Mouse (Mus musculus): Measurements from ENCODE around the gene Car7. TPM values are rescaled to one million over a fixed set of nuclear protein-coding genes. Genes with fewer than 3 reads are reported as not detected.

Car7 gene
- 0.26 TPM for polyA plus RNA-seq (2014; fragmentation: Illumina TruSeq; extraction: RNeasy Lipid Tissue Mini Kit (QIAGEN cat#74804))

GRCm38 (mm10) chr8:104533971-104534778, at the start of gene Car7, which contains the start of gene Nae1:
TSS of gene Car7 (plus strand) at chr8:104534689.
TSS of gene Nae1 (minus strand) at chr8:104534637.

GRCm38 (mm10) chr8:104509061-104510006, 25.2 kb upstream of the Car7 start, which contains the start of gene Terb1:
TSS of gene Terb1 (minus strand) at chr8:104509910.

GRCm38 (mm10) chr8:104591133-104591834, 56.8 kb downstream of the Car7 start, which contains the start of gene Pdp2:
TSS of gene Pdp2 (plus strand) at chr8:104591451.

Other genes starting within 250 kb of the Car7 start
- gene Cmtm2a, start 241.5 kb upstream of the Car7 start, polyA plus RNA-seq (2014; fragmentation: Illumina TruSeq; extraction: RNeasy Lipid Tissue Mini Kit (QIAGEN cat#74804)) = 31.9 TPM
- not detected for gene Gm45711, start 224.6 kb upstream of the Car7 start, polyA plus RNA-seq (2014; fragmentation: Illumina TruSeq; extraction: RNeasy Lipid Tissue Mini Kit (QIAGEN cat#74804))
- gene Cmtm1, start 224.5 kb upstream of the Car7 start, polyA plus RNA-seq (2014; fragmentation: Illumina TruSeq; extraction: RNeasy Lipid Tissue Mini Kit (QIAGEN cat#74804)) = not detected
- gene Gm11020, start 213.1 kb upstream of the Car7 start, polyA plus RNA-seq (2014; fragmentation: Illumina TruSeq; extraction: RNeasy Lipid Tissue Mini Kit (QIAGEN cat#74804)) = not detected
- gene Cmtm2b, start 212.5 kb upstream of the Car7 start, polyA plus RNA-seq (2014; fragmentation: Illumina TruSeq; extraction: RNeasy Lipid Tissue Mini Kit (QIAGEN cat#74804)) = not detected
- gene Cmtm3, start 195.3 kb upstream of the Car7 start, polyA plus RNA-seq (2014; fragmentation: Illumina TruSeq; extraction: RNeasy Lipid Tissue Mini Kit (QIAGEN cat#74804)) = 74.6 TPM
- gene Cmtm4, start 138.9 kb upstream of the Car7 start, polyA plus RNA-seq (2014; fragmentation: Illumina TruSeq; extraction: RNeasy Lipid Tissue Mini Kit (QIAGEN cat#74804)) = 39.0 TPM
- 117 TPM for gene Dync1li2, start 91.6 kb upstream of the Car7 start, polyA plus RNA-seq (2014; fragmentation: Illumina TruSeq; extraction: RNeasy Lipid Tissue Mini Kit (QIAGEN cat#74804))
- gene Terb1, start 24.8 kb upstream of the Car7 start, polyA plus RNA-seq (2014; fragmentation: Illumina TruSeq; extraction: RNeasy Lipid Tissue Mini Kit (QIAGEN cat#74804)) = 3.6 TPM
- gene Nae1, start 52 bp upstream of the Car7 start, polyA plus RNA-seq (2014; fragmentation: Illumina TruSeq; extraction: RNeasy Lipid Tissue Mini Kit (QIAGEN cat#74804)) = 383 TPM
- gene Pdp2, start 56.8 kb downstream of the Car7 start, polyA plus RNA-seq (2014; fragmentation: Illumina TruSeq; extraction: RNeasy Lipid Tissue Mini Kit (QIAGEN cat#74804)) = 14.8 TPM
- gene Cdh16, start 89.7 kb downstream of the Car7 start, polyA plus RNA-seq (2014; fragmentation: Illumina TruSeq; extraction: RNeasy Lipid Tissue Mini Kit (QIAGEN cat#74804)) = not detected
- not detected for gene Rrad, start 96.6 kb downstream of the Car7 start, polyA plus RNA-seq (2014; fragmentation: Illumina TruSeq; extraction: RNeasy Lipid Tissue Mini Kit (QIAGEN cat#74804))
- gene Ciao2b, start 107.3 kb downstream of the Car7 start, polyA plus RNA-seq (2014; fragmentation: Illumina TruSeq; extraction: RNeasy Lipid Tissue Mini Kit (QIAGEN cat#74804)) = 0.83 TPM
- not detected for gene Ces2a, start 199.3 kb downstream of the Car7 start, polyA plus RNA-seq (2014; fragmentation: Illumina TruSeq; extraction: RNeasy Lipid Tissue Mini Kit (QIAGEN cat#74804))